Mouse (Mus musculus): ENCODE data around the gene Ccnd3. TPM values are rescaled to one million over a fixed set of nuclear protein-coding genes. Genes with fewer than 3 reads are reported as not detected.
"Not testable (repeated sequence)": the region's sequence is repeated elsewhere in the genome, so short reads cannot be mapped to it uniquely, and the experiment has no call there.

Gene Ccnd3
- polyA plus RNA-seq, 1 experiment from 2014 or later: 294 TPM

- no peaks in the 10 kb centered on the region for H3K9me3 ChIP-seq
- H3K4me3 ChIP-seq: no peak overlapping the region
- no peak overlapping the region for H3K27ac ChIP-seq
- no peak overlapping the region for H3K4me2 ChIP-seq
- no peak overlapping the region for H3K9ac ChIP-seq
- ATAC-seq (ENCODE audit: borderline replicate concordance, extremely low read depth, low FRiP score, low TSS enrichment): no peak
- no peaks in the 10 kb centered on the region for H3K27me3 ChIP-seq
- peaks cover 13% of the 10 kb centered on the region for H3K4me1 ChIP-seq
- peaks cover 39% of the 10 kb centered on the region for H3K36me3 ChIP-seq
- 97% methylated on average over 4 of the region's 4 CpGs for WGBS
Observed at GRCm38 (mm10) chr17:47616652-47617051, 111.8 kb downstream of the Ccnd3 start.

- H3K9me3 ChIP-seq: no peaks in the 10 kb centered on the region
- H3K27me3 ChIP-seq: no peaks in the 10 kb centered on the region
- H3K36me3 ChIP-seq: peaks cover 48% of the 10 kb centered on the region
- WGBS: 92% methylated on average over 9 of the region's 9 CpGs
- ATAC-seq (ENCODE audit: borderline replicate concordance, extremely low read depth, low FRiP score, low TSS enrichment): no peak
- no peak overlapping the region for H3K9ac ChIP-seq
- peaks cover 3% of the 10 kb centered on the region for H3K4me1 ChIP-seq
- no peak overlapping the region for H3K4me3 ChIP-seq
- no peak overlapping the region for H3K4me2 ChIP-seq
- H3K27ac ChIP-seq: no peak overlapping the region
Observed at GRCm38 (mm10) chr17:47617605-47618307, 112.9 kb downstream of the Ccnd3 start.

GRCm38 (mm10) chr17:47618556-47619311, 113.9 kb downstream of the Ccnd3 start:
- Histone ChIP-seq H3K4me2 (no peak overlapping the region), H3K27ac (no peak overlapping the region), H3K36me3 (peaks cover 56% of the 10 kb centered on the region), H3K27me3 (no peaks in the 10 kb centered on the region), H3K9me3 (no peaks in the 10 kb centered on the region), H3K4me1 (no peaks in the 10 kb centered on the region), H3K4me3 (no peak overlapping the region), H3K9ac (no peak overlapping the region)
- ATAC-seq (ENCODE audit: borderline replicate concordance, extremely low read depth, low FRiP score, low TSS enrichment): no peak
- 80% methylated on average over 13 of the region's 13 CpGs for WGBS

- 92% methylated on average over 14 of the region's 14 CpGs for WGBS
- Histone ChIP-seq H3K4me2 (no peak overlapping the region), H3K4me3 (no peak overlapping the region), H3K27ac (no peak overlapping the region), H3K9me3 (no peaks in the 10 kb centered on the region), H3K27me3 (no peaks in the 10 kb centered on the region), H3K9ac (no peak overlapping the region), H3K4me1 (peaks cover 5% of the 10 kb centered on the region), H3K36me3 (peaks cover 51% of the 10 kb centered on the region)
- no peak for ATAC-seq (ENCODE audit: borderline replicate concordance, extremely low read depth, low FRiP score, low TSS enrichment)
Observed at GRCm38 (mm10) chr17:47622912-47623554, 118.2 kb downstream of the Ccnd3 start.

GRCm38 (mm10) chr17:47624572-47624971, 119.7 kb downstream of the Ccnd3 start:
- ATAC-seq (ENCODE audit: borderline replicate concordance, extremely low read depth, low FRiP score, low TSS enrichment); H3K27ac ChIP-seq; H3K9me3 ChIP-seq; H3K9ac ChIP-seq; H3K4me3 ChIP-seq; H3K4me2 ChIP-seq; H3K27me3 ChIP-seq: not testable (repeated sequence)
- WGBS: 98% methylated on average over 5 of the region's 5 CpGs
- H3K4me1 ChIP-seq: peaks cover 11% of the 10 kb centered on the region
- H3K36me3 ChIP-seq: peaks cover 40% of the 10 kb centered on the region

- no peaks in the 10 kb centered on the region for H3K9me3 ChIP-seq
- WGBS: 98% methylated on average over 2 of the region's 2 CpGs
- no peak overlapping the region for H3K4me2 ChIP-seq
- no peak overlapping the region for H3K9ac ChIP-seq
- H3K4me1 ChIP-seq: peaks cover 13% of the 10 kb centered on the region
- H3K27me3 ChIP-seq: no peaks in the 10 kb centered on the region
- H3K4me3 ChIP-seq: no peak overlapping the region
- no peak overlapping the region for H3K27ac ChIP-seq
- ATAC-seq (ENCODE audit: borderline replicate concordance, extremely low read depth, low FRiP score, low TSS enrichment): no peak
- H3K36me3 ChIP-seq: peaks cover 40% of the 10 kb centered on the region
Observed at GRCm38 (mm10) chr17:47625088-47625487, 120.2 kb downstream of the Ccnd3 start.

GRCm38 (mm10) chr17:47626031-47626430, 121.2 kb downstream of the Ccnd3 start:
- Histone ChIP-seq H3K4me2 (no peak overlapping the region), H3K4me1 (peaks cover 22% of the 10 kb centered on the region), H3K9me3 (no peaks in the 10 kb centered on the region), H3K36me3 (peaks cover 40% of the 10 kb centered on the region), H3K27me3 (no peaks in the 10 kb centered on the region), H3K27ac (no peak overlapping the region), H3K4me3 (no peak overlapping the region), H3K9ac (no peak overlapping the region)
- WGBS: 77% methylated on average over 5 of the region's 5 CpGs
- no peak for ATAC-seq (ENCODE audit: borderline replicate concordance, extremely low read depth, low FRiP score, low TSS enrichment)

GRCm38 (mm10) chr17:47627791-47628190, 122.9 kb downstream of the Ccnd3 start:
- Histone ChIP-seq H3K36me3 (peaks cover 31% of the 10 kb centered on the region), H3K9ac (peak overlapping the region; percentile 63; the same call in 1 of the 2 replicates), H3K27ac (no peak overlapping the region), H3K4me1 (peaks cover 32% of the 10 kb centered on the region), H3K27me3 (no peaks in the 10 kb centered on the region), H3K4me3 (peak overlapping the region; percentile 63; the same call in 1 of the 2 replicates), H3K9me3 (no peaks in the 10 kb centered on the region), H3K4me2 (peak overlapping the region; percentile 96)
- no peak for ATAC-seq (ENCODE audit: borderline replicate concordance, extremely low read depth, low FRiP score, low TSS enrichment)
- WGBS: 84% methylated on average over 2 of the region's 2 CpGs

- ATAC-seq (ENCODE audit: borderline replicate concordance, extremely low read depth, low FRiP score, low TSS enrichment): peak; percentile 95
- H3K4me2 ChIP-seq: peak overlapping the region; percentile 96
- H3K9ac ChIP-seq: peak overlapping the region; percentile 63
Observed at GRCm38 (mm10) chr17:47628851-47629676, 124.2 kb downstream of the Ccnd3 start.

GRCm38 (mm10) chr17:47629717-47630677, 125.1 kb downstream of the Ccnd3 start:
- under 1% methylated on average over 61 of the region's 61 CpGs for WGBS
- peak overlapping the region; percentile 89 for H3K27ac ChIP-seq
- H3K9ac ChIP-seq: peak overlapping the region; percentile 59
- no peaks in the 10 kb centered on the region for H3K27me3 ChIP-seq
- no peaks in the 10 kb centered on the region for H3K9me3 ChIP-seq
- peak overlapping the region; percentile 63 for H3K4me3 ChIP-seq
- peak overlapping the region; percentile 96 for H3K4me2 ChIP-seq
- H3K36me3 ChIP-seq: peaks cover 11% of the 10 kb centered on the region
- H3K4me1 ChIP-seq: peaks cover 32% of the 10 kb centered on the region
- ATAC-seq (ENCODE audit: borderline replicate concordance, extremely low read depth, low FRiP score, low TSS enrichment): peak; percentile 37

More at GRCm38 (mm10) chr17:47628851-47629676, 124.2 kb downstream of the Ccnd3 start:
- WGBS: under 1% methylated on average over 61 of the region's 63 CpGs
- Histone ChIP-seq H3K27me3 (no peaks in the 10 kb centered on the region), H3K9me3 (no peaks in the 10 kb centered on the region), H3K36me3 (peaks cover 18% of the 10 kb centered on the region), H3K27ac (peak overlapping the region; percentile 89), H3K4me3 (peak overlapping the region; percentile 63), H3K4me1 (peaks cover 32% of the 10 kb centered on the region)

Measured in lung, embryonic 15.5 days (tissue).